14 mouse cellular contexts compared by ENCODE assay signal in genomic region chr8:69384361-69384760, GRCm38 (mm10).
DNase-seq lines count a peak whose midpoint lies in the region.
"Had no signal": no experiment of that assay in that cellular context is flagged by ENCODE, and none has a peak within 500 bp of the region (broad histone marks: within the 10 kb centered on the region; RNA-seq: fewer than 3 reads in every experiment).

No protein-coding gene starts in this region.

- peak; percentile 8 to 53 for DNase-seq in frontal cortex, adult 2 months (ENCODE audit: extremely low spot score in 1 of 2, low spot score in 1 of 2)
- no peak for DNase-seq in frontal cortex, postnatal 25 days (ENCODE audit: low spot score in 2 of 2)
- peak; percentile 23 for DNase-seq in right cerebral cortex, adult 18-20 months
- DNase-seq in right cerebral cortex, postnatal 36 days (ENCODE audit: low spot score in 2 of 2) = no peak
- no peak for DNase-seq in kidney, postnatal 4 days
- DNase-seq: adrenal gland, adult 2 months; adrenal gland, postnatal 10 days; adrenal gland, postnatal 25 days; cerebellum, adult 11-12 months; cerebellum, adult 2 months; cerebellum, adult 9-10 months; cerebellum, postnatal 10 days; cerebellum, postnatal 25 days; forebrain, postnatal 0 days had no signal

Comparison
In these comparisons a context has a peak if more than half of its experiments do, and no peak if none do; other contexts are left out.
1. DNase-seq: peak in frontal cortex, adult 2 months (2 of 2) and right cerebral cortex, adult 18-20 months (single experiment); none in frontal cortex, postnatal 25 days (0 of 2), right cerebral cortex, postnatal 36 days (0 of 2) and kidney, postnatal 4 days (0 of 2).